Mouse (Mus musculus) midbrain, embryonic 10.5 days (tissue): ENCODE data around the gene Sv2a. TPM values are rescaled to one million over a fixed set of nuclear protein-coding genes. Genes with fewer than 3 reads are reported as not detected.
"Not testable (repeated sequence)": the region's sequence is repeated elsewhere in the genome, so short reads cannot be mapped to it uniquely, and the experiment has no call there.

ENCODE experiments used
- DNase-seq: peaks from one replicate; pipeline ENCODE4 v3.0.0-alpha.2; 2017; ENCODE audit warnings: low spot score
- H3K27ac ChIP-seq: fragments of 300-500 bp; sonication (generic); replicated peaks from 2 replicates; pipeline ENCODE4 v1.5.1; 2016; ENCODE audit warnings: mild to moderate bottlenecking
- H3K27me3 ChIP-seq: fragments of 300-500 bp; sonication (generic); 2 replicates; pipeline ENCODE4 v1.6.1; 2016; ENCODE audit warnings: low read depth, mild to moderate bottlenecking; ENCODE audit not compliant: poor library complexity, severe bottlenecking
- H3K36me3 ChIP-seq: fragments of 300-500 bp; sonication (generic); 2 replicates; pipeline ENCODE4 v1.6.1; 2016; ENCODE audit warnings: mild to moderate bottlenecking, moderate library complexity
- H3K4me1 ChIP-seq: fragments of 300-500 bp; sonication (generic); 2 replicates; pipeline ENCODE4 v1.6.1; 2016
- H3K4me3 ChIP-seq: fragments of 300-500 bp; sonication (generic); 2 replicates; pipeline ENCODE4 v1.5.1; 2016; ENCODE audit warnings: mild to moderate bottlenecking, moderate library complexity
- H3K9me3 ChIP-seq: fragments of 300-500 bp; sonication (generic); replicated peaks from 2 replicates; pipeline ENCODE4 v1.6.1; 2016; ENCODE audit warnings: mild to moderate bottlenecking
- WGBS: fragments of 180-500 bp; shearing (Covaris S2); methylation state at CpG from one replicate; pipeline ENCODE4 v1.1.7; 2016; 5-methylcytosine and 5-hydroxymethylcytosine counted together
- polyA plus RNA-seq: library from polyadenylated mRNA; unstranded; fragments of >200 nt; fragmentation: Nextera tagmentation; extraction: Ambion mirVana; gene quantifications from 2 replicates; pipeline ENCODE4 v1.2.1, GENCODE M21; 2016

Sv2a gene
- polyA plus RNA-seq, 1 experiment from 2014 or later, result 3.1 TPM

- WGBS, result 85% methylated on average over 2 of the region's 2 CpGs
- Histone ChIP-seq H3K27ac (no peak overlapping the region), H3K4me1 (peaks cover 16% of the 10 kb centered on the region), H3K4me3 (no peak overlapping the region), H3K36me3 (peaks cover 11% of the 10 kb centered on the region), H3K27me3 (peaks cover 11% of the 10 kb centered on the region; the same call in 1 of the 2 replicates), H3K9me3 (0 out of 2 replicates have a peak, but pooled peaks cover 3% of the 10 kb centered on the region)
- no peak for DNase-seq
These were observed 18.8 kb downstream of the Sv2a start for GRCm38 (mm10) chr3:96199731-96200130.

- no peak overlapping the region for H3K4me3 ChIP-seq
- DNase-seq, result no peak
- no peak overlapping the region for H3K27ac ChIP-seq
- H3K27me3 ChIP-seq, result no peaks in the 10 kb centered on the region
- whole genome bisulfite sequencing, result 88% methylated on average over 3 of the region's 3 CpGs
- no peaks in the 10 kb centered on the region for H3K36me3 ChIP-seq
- H3K4me1 ChIP-seq, result peaks cover 8% of the 10 kb centered on the region
- no peaks in the 10 kb centered on the region for H3K9me3 ChIP-seq
These were observed 26.9 kb downstream of the Sv2a start for GRCm38 (mm10) chr3:96207819-96208218.

- Histone ChIP-seq H3K4me3 (no peak overlapping the region), H3K9me3 (no peaks in the 10 kb centered on the region), H3K36me3 (no peaks in the 10 kb centered on the region), H3K4me1 (peaks cover 8% of the 10 kb centered on the region), H3K27me3 (no peaks in the 10 kb centered on the region), H3K27ac (no peak overlapping the region; the same call in 1 of the 2 replicates)
- DNase-seq, result peak; percentile 26
- 25% methylated on average over 15 of the region's 15 CpGs for WGBS
These were observed 28.3 kb downstream of the Sv2a start for GRCm38 (mm10) chr3:96209242-96209641.

- DNase-seq, result peak; percentile 51
- no peaks in the 10 kb centered on the region for H3K36me3 ChIP-seq
- H3K9me3 ChIP-seq, result no peaks in the 10 kb centered on the region
- peaks cover 51% of the 10 kb centered on the region for H3K4me1 ChIP-seq
- H3K27me3 ChIP-seq, result 0 out of 2 replicates have a peak, but pooled peaks cover 4% of the 10 kb centered on the region
- H3K27ac ChIP-seq, result peak overlapping the region; percentile 97
- under 1% methylated on average over 12 of the region's 12 CpGs for WGBS
- H3K4me3 ChIP-seq, result peak overlapping the region; percentile 64
These were observed 38.3 kb downstream of the Sv2a start for GRCm38 (mm10) chr3:96219191-96219641.

GRCm38 (mm10) chr3:96219661-96220130, 38.7 kb downstream of the Sv2a start, which contains the start of the genes Bola1 and Hist2h2ab:
Gene Bola1 (minus strand): TSS chr3:96219709.
Gene Hist2h2ab (plus strand): TSS chr3:96219865.
- H3K36me3 ChIP-seq, result no peaks in the 10 kb centered on the region
- 0 out of 2 replicates have a peak, but pooled peaks cover 4% of the 10 kb centered on the region for H3K27me3 ChIP-seq
- WGBS, result 0% methylated on average over 37 of the region's 37 CpGs
- peak; percentile 79 for DNase-seq
- peaks cover 56% of the 10 kb centered on the region for H3K4me1 ChIP-seq
- H3K27ac ChIP-seq, result peak within 1 kb of the TSS; percentile 97
- no peaks in the 10 kb centered on the region for H3K9me3 ChIP-seq
- peak within 1 kb of the TSS; percentile 64 for H3K4me3 ChIP-seq

- H3K9me3 ChIP-seq, H3K36me3 ChIP-seq, H3K27me3 ChIP-seq: not testable (repeated sequence)
- peak; percentile 60 for DNase-seq
- WGBS, result under 1% methylated on average over 32 of the region's 47 CpGs
- H3K27ac ChIP-seq, result peak overlapping the region; percentile 97
- peaks cover 62% of the 10 kb centered on the region for H3K4me1 ChIP-seq
- peak overlapping the region; percentile 64 for H3K4me3 ChIP-seq
These were observed 39.3 kb downstream of the Sv2a start for GRCm38 (mm10) chr3:96220131-96220764.

GRCm38 (mm10) chr3:96220765-96221639, 40.1 kb downstream of the Sv2a start, which contains the start of the genes Hist2h2ac and Hist2h2be:
Gene Hist2h2ac (minus strand): TSS chr3:96220880.
Gene Hist2h2be (plus strand): TSS chr3:96221119.
- Histone ChIP-seq H3K4me3 (peak within 1 kb of the TSS; percentile 64), H3K4me1 (peaks cover 65% of the 10 kb centered on the region), H3K9me3 (no peaks in the 10 kb centered on the region), H3K27ac (peak within 1 kb of the TSS; percentile 97), H3K27me3 (no peaks in the 10 kb centered on the region), H3K36me3 (no peaks in the 10 kb centered on the region)
- under 1% methylated on average over 43 of the region's 43 CpGs for WGBS
- peak; percentile 83 for DNase-seq

- DNase-seq, result peak; percentile 26
- H3K27ac ChIP-seq, result peak overlapping the region; percentile 97
- H3K9me3 ChIP-seq, result no peaks in the 10 kb centered on the region
- H3K4me3 ChIP-seq, result peak overlapping the region; percentile 64
- H3K4me1 ChIP-seq, result peaks cover 67% of the 10 kb centered on the region
- no peaks in the 10 kb centered on the region for H3K36me3 ChIP-seq
- H3K27me3 ChIP-seq, result no peaks in the 10 kb centered on the region
- WGBS, result 16% methylated on average over 9 of the region's 9 CpGs
These were observed 40.7 kb downstream of the Sv2a start for GRCm38 (mm10) chr3:96221640-96222038.

GRCm38 (mm10) chr3:96222774-96223173, 41.8 kb downstream of the Sv2a start:
- H3K27ac ChIP-seq, result peak overlapping the region; percentile 97; the same call in 1 of the 2 replicates
- 95% methylated on average over 4 of the region's 4 CpGs for WGBS
- H3K27me3 ChIP-seq, result no peaks in the 10 kb centered on the region
- H3K4me3 ChIP-seq, result peak overlapping the region; percentile 64
- H3K9me3 ChIP-seq, result no peaks in the 10 kb centered on the region
- no peak for DNase-seq
- peaks cover 75% of the 10 kb centered on the region for H3K4me1 ChIP-seq
- no peaks in the 10 kb centered on the region for H3K36me3 ChIP-seq

- H3K9me3 ChIP-seq, result no peaks in the 10 kb centered on the region
- H3K4me3 ChIP-seq, result no peak overlapping the region
- H3K27me3 ChIP-seq, result no peaks in the 10 kb centered on the region
- 14% methylated on average over 2 of the region's 2 CpGs for WGBS
- no peak for DNase-seq
- H3K4me1 ChIP-seq, result peaks cover 61% of the 10 kb centered on the region
- peak overlapping the region; percentile 30; the same call in 1 of the 2 replicates for H3K27ac ChIP-seq
- no peaks in the 10 kb centered on the region for H3K36me3 ChIP-seq
These were observed 44.5 kb downstream of the Sv2a start for GRCm38 (mm10) chr3:96225421-96225820.

GRCm38 (mm10) chr3:96226695-96227648, 46.0 kb downstream of the Sv2a start:
- Histone ChIP-seq H3K4me1 (peaks cover 51% of the 10 kb centered on the region), H3K27me3 (no peaks in the 10 kb centered on the region), H3K9me3 (no peaks in the 10 kb centered on the region), H3K27ac (peak overlapping the region; percentile 23; the same call in 1 of the 2 replicates), H3K4me3 (no peak overlapping the region), H3K36me3 (no peaks in the 10 kb centered on the region)
- 77% methylated on average over 8 of the region's 8 CpGs for WGBS
- no peak for DNase-seq
